Mouse (Mus musculus): ENCODE data around the gene Ncoa7.
"Not testable (repeated sequence)": the region's sequence is repeated elsewhere in the genome, so short reads cannot be mapped to it uniquely, and the experiment has no call there.

Ncoa7 gene

DNA sequence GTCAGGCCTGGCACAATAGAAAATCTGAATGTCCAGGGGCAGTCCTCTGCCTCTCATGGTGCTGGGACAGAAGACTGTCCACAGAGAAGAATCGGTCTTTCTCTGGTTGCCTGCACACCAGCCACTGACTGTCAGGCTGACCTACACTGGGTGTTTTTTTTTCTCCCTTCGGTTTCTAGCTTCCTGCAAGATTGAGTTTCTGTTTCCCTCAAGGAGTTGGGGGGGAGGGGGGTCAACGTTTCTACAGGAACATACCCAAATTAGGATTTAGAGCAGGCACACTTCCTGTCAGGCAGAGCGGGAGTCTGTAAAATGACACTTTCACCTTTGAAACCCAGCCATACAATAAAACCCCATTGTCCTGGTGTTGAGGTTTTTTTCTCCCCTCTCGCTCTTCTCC lies 147.5 kb downstream of the Ncoa7 start:
- DNase-seq = no peak

- DNase-seq = no peak
These were observed 155.4 kb downstream of the Ncoa7 start for GRCm38 (mm10) chr10:30647681-30648080.

DNA sequence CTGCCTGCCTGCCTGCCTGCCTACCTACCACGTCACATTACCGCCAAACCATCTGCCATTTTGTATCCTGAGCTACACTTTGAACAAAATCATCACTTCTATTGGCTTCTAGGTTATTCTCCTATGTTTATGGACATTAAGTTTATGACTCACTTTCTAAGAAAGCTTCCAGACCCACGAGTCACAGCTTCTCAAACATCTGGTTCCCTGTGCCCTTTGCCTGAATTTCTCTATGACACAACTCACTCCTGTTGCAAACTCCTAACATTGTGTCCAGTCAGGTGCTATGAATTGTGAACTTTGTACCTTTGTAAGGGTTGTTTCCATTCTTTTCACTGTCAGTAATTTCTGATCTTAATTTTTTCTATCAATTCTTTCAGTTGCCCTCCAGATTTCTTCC lies 164.9 kb downstream of the Ncoa7 start:
- no peak for DNase-seq

- DNase-seq = not testable (repeated sequence)
These were observed 166.5 kb downstream of the Ncoa7 start for GRCm38 (mm10) chr10:30636474-30637154.

DNA sequence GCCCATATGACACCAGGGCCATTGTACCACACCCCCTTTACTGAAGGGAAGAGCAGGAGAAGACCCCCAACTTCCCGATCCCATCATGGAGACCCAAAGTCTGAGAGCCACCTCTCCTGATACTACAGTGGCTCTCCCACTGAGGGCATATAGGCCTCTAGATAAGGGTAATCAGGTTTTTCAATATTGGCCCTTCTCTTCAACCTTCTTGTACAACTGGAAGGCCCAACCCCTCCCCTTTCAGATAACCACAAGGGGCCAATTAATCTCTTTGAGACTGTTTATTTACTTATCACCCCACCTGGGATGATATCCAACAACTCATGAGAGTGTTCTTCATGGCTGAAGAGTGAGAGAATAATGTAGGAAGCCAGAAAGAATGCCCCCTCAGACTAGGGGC lies 170.4 kb downstream of the Ncoa7 start:
- DNase-seq = no peak

GRCm38 (mm10) chr10:30629977-30630376 lies 173.1 kb downstream of the Ncoa7 start:
- DNase-seq = no peak

DNA sequence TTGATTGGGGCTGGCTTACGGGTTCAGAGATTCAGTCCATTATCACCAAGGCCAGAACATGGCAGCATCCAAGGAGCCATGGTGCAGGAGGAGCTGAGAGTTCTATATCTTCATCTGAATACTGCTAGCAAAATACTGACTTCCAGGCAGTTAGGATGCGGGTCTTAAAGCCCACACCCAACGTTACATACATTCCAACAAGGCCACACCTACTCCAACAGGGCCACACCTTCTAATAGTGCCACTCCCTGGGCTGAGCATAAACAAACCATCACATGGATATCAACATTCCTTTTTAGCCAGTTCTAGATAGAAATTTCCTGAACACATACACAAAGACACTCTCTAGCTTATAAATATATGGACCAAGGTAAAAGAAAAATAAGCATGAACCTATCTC lies 173.6 kb downstream of the Ncoa7 start, which contains the start of gene Hint3:
TSS of gene Hint3 (minus strand) at position 120 of the 400 bp plus-strand sequence.
- DNase-seq = no peak

- DNase-seq = not testable (repeated sequence)
These were observed 174.7 kb downstream of the Ncoa7 start for GRCm38 (mm10) chr10:30628444-30628843.

DNA sequence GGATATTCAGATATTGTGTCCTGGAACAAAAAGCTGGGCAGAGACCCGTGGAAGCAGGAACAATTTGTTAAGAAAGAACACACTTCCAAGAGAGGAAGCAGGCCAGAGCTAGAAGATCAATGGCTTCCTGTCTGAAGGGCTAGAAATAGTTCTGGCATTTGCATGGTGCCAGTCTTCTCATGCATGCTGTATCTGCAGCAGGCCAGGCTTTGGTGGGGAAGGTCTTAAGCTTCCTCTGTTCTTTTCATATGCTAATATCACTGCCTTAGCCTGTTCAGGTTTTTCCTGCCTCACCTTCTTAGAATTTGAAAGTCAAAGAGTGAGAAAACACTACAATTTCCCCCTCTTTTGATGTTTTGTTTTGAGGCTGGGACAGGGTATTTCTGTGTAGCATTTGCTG lies 175.6 kb downstream of the Ncoa7 start:
- no peak for DNase-seq

- no peak for DNase-seq
These were observed 178.7 kb downstream of the Ncoa7 start for GRCm38 (mm10) chr10:30624161-30625019.

DNA sequence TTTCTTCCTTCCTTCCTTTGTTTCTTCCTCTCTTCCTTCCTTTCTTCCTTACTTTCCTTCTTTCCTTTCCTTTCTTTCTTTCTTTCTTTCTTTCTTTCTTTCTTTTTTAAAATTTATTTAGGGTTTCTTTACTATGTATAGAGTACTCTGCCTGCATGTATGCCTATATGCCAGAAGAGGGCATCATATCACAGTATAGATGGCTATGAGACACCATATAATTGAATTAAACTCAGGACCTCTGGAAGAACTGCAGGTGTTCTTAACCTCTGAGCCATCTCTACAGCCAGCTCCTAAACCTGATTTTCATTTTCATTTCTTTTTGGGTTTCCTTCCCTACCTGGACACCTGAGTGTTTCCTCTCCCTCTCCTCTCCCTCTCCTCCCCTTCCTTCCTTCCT lies 180.2 kb downstream of the Ncoa7 start:
- no peak for DNase-seq

GRCm38 (mm10) chr10:30618918-30619210 lies 184.3 kb downstream of the Ncoa7 start:
- DNase-seq = no peak

DNA sequence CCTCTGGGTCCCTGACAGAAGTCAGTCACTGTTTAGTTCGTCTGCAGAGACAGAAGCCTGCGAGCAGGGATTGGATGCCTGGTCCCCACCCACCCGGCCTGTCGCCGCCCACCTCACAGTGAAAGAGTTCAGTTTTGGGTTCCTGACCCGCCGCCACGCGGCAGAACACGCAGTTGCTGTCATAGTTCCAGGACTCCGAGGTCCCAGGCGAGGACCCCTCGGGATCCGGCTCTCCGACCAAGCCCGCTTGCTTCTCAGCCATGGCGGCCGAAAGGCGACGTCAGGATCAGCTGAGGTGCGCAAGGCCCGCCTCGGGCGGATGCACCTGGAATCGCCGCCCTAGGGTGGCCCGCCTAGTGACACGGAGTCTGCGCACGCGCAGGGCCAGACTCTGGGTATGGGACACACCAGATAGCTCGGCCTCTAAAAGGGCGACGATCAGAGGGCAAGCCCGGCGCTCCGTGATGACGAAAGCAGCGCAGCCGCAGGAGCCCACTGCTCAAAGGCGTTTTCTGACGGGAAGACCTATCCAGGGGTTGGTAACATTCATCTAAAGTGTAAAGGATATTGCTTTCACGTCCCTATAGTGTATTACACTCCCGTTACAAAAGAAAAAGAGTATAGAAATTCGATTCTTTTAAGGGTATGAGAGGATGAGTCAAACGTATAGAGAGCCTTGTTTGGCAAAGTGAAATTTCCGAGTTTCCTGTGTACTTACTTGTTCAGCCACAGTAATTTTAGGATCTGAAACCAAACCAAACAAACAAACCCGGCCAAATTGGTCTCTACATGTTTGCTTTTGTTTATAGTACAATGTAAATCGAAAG lies 184.8 kb downstream of the Ncoa7 start:
- DNase-seq = peak; percentile 100

- DNase-seq = no peak
These were observed 190.1 kb downstream of the Ncoa7 start for GRCm38 (mm10) chr10:30613039-30613438.

GRCm38 (mm10) chr10:30609614-30610013 lies 193.5 kb downstream of the Ncoa7 start:
- no peak for DNase-seq

DNA sequence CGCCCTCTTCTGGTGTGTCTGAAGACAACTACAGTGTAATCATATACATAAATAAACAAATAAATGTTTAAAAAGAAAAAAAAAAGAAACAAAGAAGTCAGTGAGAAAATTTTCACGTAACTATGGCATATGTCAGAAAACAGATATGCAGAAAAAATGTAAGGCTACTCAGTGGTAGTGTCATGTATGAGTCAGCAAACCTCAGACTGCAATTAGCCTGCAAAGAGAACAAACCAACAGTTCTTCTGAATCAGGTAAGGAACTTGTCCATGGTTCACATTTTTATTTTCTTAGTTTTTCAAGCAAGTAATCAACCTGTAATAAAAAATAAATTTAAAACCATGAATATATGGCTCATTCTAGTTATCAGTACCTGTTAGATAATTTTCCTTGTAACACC lies 195.0 kb downstream of the Ncoa7 start:
- no peak for DNase-seq

DNA sequence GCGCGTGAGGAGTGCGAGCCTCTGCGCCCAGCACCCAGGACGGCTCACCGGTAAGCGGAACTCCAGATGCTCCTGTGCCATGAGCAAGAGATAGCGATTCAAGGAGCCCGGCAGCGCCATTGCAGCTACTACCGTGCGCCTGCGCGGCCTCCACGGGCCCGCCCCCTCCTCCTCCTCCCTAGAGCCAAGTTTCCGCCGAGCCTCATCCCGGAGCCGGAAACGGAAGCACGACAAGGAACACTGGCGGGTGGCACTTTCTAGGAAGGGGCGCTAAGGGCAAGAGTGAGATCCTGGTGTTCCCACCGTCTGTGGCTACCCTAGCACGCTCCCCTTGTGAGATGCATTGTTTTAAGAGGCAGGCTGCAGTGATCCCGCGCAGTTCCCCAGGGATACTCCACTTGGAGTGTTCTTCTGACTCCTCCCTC lies 202.6 kb downstream of the Ncoa7 start, which contains the start of gene Trmt11:
TSS of gene Trmt11 (minus strand) at position 208 of the 425 bp plus-strand sequence.
- peak; percentile 91 for DNase-seq

GRCm38 (mm10) chr10:30600094-30600534 lies 203.0 kb downstream of the Ncoa7 start:
- DNase-seq = no peak

DNA sequence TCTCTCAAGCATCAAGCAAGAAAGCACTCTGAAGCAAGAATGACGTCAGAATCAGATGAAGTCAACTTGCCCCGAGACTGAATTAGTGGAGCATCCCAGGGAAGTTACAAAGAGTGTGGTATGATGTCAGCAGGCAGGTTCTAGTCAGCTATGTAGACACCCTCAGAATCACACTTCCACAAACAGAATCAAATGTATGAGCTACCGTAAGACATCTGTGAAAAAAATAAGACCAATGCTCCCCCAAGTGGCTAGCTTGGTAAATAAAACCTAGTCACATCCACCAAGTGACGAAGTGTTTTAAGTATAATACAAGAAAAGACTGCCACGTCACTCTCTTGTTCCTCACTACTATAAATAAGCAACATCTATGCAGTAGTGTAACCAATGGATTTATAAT lies 216.1 kb downstream of the Ncoa7 start:
- DNase-seq = no peak

- DNase-seq = no peak
These were observed 217.4 kb downstream of the Ncoa7 start for GRCm38 (mm10) chr10:30585691-30586090.

Data from cerebellum, adult 9-11 months (tissue).